Mouse (Mus musculus) left cerebral cortex, postnatal 14 days (tissue): ENCODE measurements around the gene Olfr13. TPM values are rescaled to one million over a fixed set of nuclear protein-coding genes. Genes with fewer than 3 reads are reported as not detected.
"Not testable (repeated sequence)": the region's sequence is repeated elsewhere in the genome, so short reads cannot be mapped to it uniquely, and the experiment has no call there.

Source experiments
- DNase-seq, 2 experiments: peaks; one replicate each; pipeline ENCODE4 v3.0.0; 2021 to 2022; ENCODE audit warnings: low spot score in 2 of 2, mixed read lengths in 1 of 2
- intact Hi-C: fragments of 180-260 bp; cut with DNase I; formaldehyde crosslinking; loops from one replicate; pipeline ENCODE4 v1.15.1; 2025
- long read RNA-seq, 2 experiments: library from polyadenylated mRNA; stranded (forward); transcript quantifications; one replicate each; pipeline ENCODE4 v2.0.0; 2021
- total RNA-seq, 2 experiments: library from RNA; stranded (reverse); gene quantifications; 2 replicates each; pipeline ENCODE4 v1.2.3; 2021

Olfr13 gene
- total RNA-seq, result not detected
- long read RNA-seq, experiment 1, result 0 reads
- long read RNA-seq, experiment 2, result 0 reads

DNA sequence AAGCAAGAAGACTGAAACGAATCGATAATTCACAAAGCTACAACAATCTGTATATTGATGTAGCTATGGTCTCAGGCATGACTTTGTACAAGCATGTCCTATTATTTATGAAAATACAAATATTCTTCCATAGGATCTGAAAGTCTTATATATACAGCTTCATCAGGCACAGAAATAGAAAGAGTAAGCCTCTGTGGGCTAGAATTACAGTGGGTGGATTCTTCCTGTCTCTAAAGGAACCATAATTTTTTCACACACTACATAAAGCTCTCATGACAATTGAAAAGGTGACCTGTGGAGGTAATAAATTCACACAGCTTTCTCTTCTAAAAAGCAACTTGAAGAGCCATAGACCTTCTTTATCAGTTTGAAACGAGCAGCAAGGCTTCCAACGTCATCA, at the start of gene Olfr13:
TSS of gene Olfr13 (plus strand) at position 301 of the 400 bp plus-strand sequence.
- intact Hi-C loops, result no loop called here
- DNase-seq, result no peak

- not testable (repeated sequence) for DNase-seq
Observed at GRCm38 (mm10) chr6:43146267-43146666, 25.7 kb upstream of the Olfr13 start, which contains the start of gene Olfr237-ps1. Gene Olfr237-ps1, plus strand, starts transcription at chr6:43146567.

DNA sequence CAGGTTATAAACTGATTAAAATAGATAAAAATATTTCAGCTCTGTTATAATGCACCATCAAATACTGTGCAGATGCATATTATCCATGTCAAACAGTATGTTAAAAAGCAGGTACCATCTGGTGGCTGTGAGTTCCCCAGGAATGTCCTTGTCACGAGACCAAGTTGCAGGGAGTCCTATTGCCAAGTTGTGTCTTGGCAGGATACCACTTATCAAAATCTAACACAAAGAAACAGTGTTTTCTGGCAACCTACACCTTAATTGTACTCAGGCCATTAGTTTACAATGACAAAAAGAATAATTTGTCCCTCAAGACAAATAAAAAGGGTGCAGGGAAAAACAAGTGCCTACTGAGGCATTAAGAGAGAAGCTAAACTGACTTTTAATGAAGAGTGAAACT, 12.4 kb upstream of the Olfr13 start:
- intact Hi-C loops, result no loop called here

More at GRCm38 (mm10) chr6:43146267-43146666, 25.7 kb upstream of the Olfr13 start, which contains the start of gene Olfr237-ps1:
- intact Hi-C loops, result not testable (repeated sequence)

GRCm38 (mm10) chr6:43162982-43163381, 9.0 kb upstream of the Olfr13 start, which contains the start of gene Olfr437:
Gene Olfr437, plus strand, starts transcription at chr6:43163282.
- intact Hi-C loops, result no loop called here
- no peak for DNase-seq

More for the DNA sequence above, 12.4 kb upstream of the Olfr13 start:
- DNase-seq, result no peak

- no peak for DNase-seq
- intact Hi-C loops, result no loop called here
Observed at GRCm38 (mm10) chr6:43167246-43167645, 4.7 kb upstream of the Olfr13 start.

- DNase-seq, result no peak
- intact Hi-C loops, result no loop called here
Observed at GRCm38 (mm10) chr6:43178129-43178528, 6.2 kb downstream of the Olfr13 start.

DNA sequence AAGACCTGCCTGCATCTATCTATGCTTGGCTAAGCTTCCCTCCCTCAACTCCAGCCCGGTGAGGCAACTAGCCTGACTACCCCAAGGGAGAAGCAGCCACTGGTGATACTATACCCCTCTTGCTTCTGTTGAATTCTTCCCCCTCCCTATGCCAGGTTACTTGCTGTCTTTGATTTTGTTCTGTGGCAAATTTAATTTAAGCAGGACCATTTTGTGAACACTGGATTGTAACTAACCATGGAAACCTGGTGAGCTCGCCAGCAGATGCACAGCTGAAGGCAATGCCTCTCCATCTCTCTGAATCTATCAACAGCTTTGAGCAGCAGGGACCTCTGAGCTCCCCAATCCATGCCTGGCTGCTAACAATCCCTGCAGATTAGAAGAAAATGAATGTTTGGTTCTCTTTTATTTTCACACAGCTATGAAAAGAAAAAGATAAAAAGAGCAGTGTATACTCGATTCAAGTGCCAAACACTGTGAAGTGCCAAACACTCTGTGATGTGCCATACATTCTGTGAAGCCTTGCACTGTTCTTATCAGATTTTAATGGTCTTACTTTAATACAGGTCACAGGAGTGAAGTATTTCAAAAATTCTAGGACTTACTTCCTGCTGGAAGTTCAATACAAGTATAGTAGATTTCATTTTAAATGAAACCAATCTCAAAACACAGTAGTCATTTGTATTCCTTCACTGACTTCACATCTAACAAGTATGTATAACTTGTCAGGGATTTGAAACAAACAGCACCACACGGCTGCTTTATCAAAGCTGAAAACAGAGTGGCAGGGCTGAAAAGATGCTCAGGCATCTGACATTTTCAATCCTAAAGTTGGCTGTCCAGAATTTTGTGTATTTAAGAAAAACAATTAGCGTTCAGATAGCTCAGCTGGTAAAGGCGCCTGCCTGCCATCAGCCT, 6.9 kb downstream of the Olfr13 start:
- intact Hi-C loops, result no loop called here

GRCm38 (mm10) chr6:43190986-43191385, 19.0 kb downstream of the Olfr13 start:
- intact Hi-C loops, result no loop called here
- no peak for DNase-seq

More for the DNA sequence above, 6.9 kb downstream of the Olfr13 start:
- peak in 1 of 2 experiments; percentile 7 for DNase-seq

GRCm38 (mm10) chr6:43196781-43197180, 24.8 kb downstream of the Olfr13 start, which contains the start of gene Olfr435:
Gene Olfr435, plus strand, starts transcription at chr6:43197146.
- intact Hi-C loops, result no loop called here
- DNase-seq, result no peak

DNA sequence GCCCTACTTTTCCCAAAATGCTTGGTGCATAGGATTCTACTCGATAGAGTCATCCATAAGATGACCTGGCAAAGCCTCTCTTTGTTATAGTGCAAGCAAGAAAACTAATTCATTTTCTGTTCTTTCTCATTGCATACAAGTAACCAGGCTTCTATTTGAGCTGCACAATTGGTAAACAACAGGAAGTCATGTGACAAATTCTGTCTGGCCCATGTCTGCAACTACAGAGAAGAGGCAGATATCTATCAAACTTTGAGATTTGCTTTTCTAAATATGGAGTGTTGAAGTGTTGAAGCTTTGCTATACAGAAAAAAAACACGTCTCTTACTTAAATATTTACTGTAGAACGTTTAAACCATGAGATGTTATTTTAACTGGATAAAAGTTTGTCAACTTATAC, 26.2 kb downstream of the Olfr13 start:
- no peak for DNase-seq
- intact Hi-C loops, result no loop called here

GRCm38 (mm10) chr6:43202786-43203185, 30.8 kb downstream of the Olfr13 start:
- intact Hi-C loops, result no loop called here

GRCm38 (mm10) chr6:43205355-43205754, 33.4 kb downstream of the Olfr13 start:
- no peak for DNase-seq
- intact Hi-C loops, result no loop called here

More at GRCm38 (mm10) chr6:43202786-43203185, 30.8 kb downstream of the Olfr13 start:
- DNase-seq, result no peak

DNA sequence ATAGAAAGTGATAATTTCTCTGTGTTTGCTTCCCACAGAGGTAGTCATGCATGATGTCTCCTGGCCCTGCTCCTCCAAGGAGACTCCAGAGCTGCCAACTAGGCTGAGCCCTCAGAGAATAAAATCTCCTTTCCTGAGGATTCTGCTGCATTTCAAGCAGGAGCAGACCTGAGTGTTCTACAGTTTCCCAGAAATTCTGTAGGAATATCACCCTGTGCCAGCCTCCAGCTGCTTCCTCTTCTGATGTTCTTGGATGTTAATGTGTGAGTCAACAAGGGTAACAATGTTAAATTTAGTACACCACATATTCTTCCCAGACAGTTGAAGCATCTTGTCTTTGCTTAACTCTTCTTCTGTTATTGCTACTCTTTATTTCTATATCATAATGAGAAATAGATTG, 40.9 kb downstream of the Olfr13 start, which contains the start of gene Olfr434:
TSS of gene Olfr434 (plus strand) at position 149 of the 400 bp plus-strand sequence.
- DNase-seq, result peak; percentile 12 to 48
- intact Hi-C loops, result not testable (repeated sequence)

Other genes starting within 250 kb of the Olfr13 start
- gene Olfr444, start 223.1 kb upstream of the Olfr13 start, total RNA-seq, result not detected
- not detected for gene Olfr441, start 65.8 kb upstream of the Olfr13 start, total RNA-seq
- not detected for gene Olfr237-ps1, start 25.6 kb upstream of the Olfr13 start, total RNA-seq
- gene Olfr437, start 8.9 kb upstream of the Olfr13 start, total RNA-seq, result not detected
- gene Olfr435, start 25.0 kb downstream of the Olfr13 start, total RNA-seq, result not detected
- not detected for gene Olfr434, start 40.9 kb downstream of the Olfr13 start, total RNA-seq
- gene Olfr47, start 59.4 kb downstream of the Olfr13 start, total RNA-seq, result not detected
- 1 to 10 TPM; 4.2 to 4.3 TPM for gene Arhgef5, start 93.4 kb downstream of the Olfr13 start, total RNA-seq
- under 1 TPM in 1 of 2 experiments, not detected in 1; 0.35 TPM for gene Nobox, start 137.4 kb downstream of the Olfr13 start, total RNA-seq